Mouse (Mus musculus): ENCODE measurements around the gene Rchy1. TPM values are rescaled to one million over a fixed set of nuclear protein-coding genes. Genes with fewer than 3 reads are reported as not detected.

Gene Rchy1
- total RNA-seq (2012; rRNA removed) (24.4 and 32.4 TPM in 2 replicates), total RNA-seq (2014; rRNA removed) (33.1 and 34.1 TPM in 2 replicates), polyA plus RNA-seq (2012; ENCODE audit: insufficient read length, low read depth) (24.8 and 28.2 TPM in 2 replicates)

DNA sequence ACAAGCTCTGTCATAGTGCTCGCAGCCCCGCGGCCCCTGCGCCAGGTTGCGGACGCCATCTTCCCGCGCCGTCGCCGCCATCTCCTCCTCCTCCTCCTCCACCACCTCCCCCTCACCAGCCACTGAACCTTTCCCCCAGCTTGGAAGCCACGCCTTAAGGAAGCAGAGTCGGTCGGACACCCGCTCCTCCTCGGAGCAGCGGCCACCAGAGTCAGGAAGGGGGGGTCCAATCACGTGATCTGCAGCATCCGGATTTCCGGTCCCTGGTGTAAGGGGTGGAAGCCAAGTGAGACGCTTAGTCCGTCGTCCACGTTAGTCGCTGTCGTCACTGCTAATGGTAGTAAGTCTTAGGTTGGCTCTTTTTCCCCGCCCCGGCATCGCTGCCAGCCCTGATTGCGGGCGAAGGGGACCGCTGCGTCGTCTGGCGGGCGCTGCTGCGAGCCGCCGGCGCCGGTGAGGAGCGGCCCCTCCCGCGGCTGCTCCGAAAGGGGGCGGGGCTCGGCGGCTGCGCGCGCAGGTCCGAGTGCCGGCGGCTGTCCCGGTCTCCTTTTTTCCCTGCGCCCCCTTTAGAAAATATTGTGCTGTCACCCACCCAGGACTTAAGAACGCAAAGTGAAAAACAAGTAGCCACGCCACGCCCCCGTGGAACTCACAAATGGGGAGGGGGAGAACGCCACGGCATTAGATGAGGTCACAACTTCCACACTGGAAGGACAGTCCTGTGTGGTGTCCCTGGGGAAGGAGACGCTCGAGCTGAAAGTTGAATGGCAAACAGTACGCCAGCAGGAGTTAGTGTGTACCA is at the start of gene Rchy1:
Gene Rchy1, minus strand, starts transcription at position 430 of the 802 bp plus-strand sequence.
- Histone ChIP-seq H3K9me3 (replicated peaks; ENCODE audit: low read length) (no peaks in the 10 kb centered on the region), H3K27ac (ENCODE audit: insufficient read depth, low read depth) (peak within 1 kb of the TSS; percentile 99), H3K4me3 (replicated peaks in 1 of 3; ENCODE audit: low read depth in 2 of 3, low read length in 2 of 3, poor library complexity in 1 of 3) (peak within 1 kb of the TSS; percentile 68 to 99 (median 97)), H3K4me1 (ENCODE audit: control insufficient read depth in 1 of 2, insufficient read depth in 2 of 2) (peaks cover 7 to 32% of the 10 kb centered on the region in 2 experiments; a peak in 3 of 4 replicates), H3K79me2 (replicated peaks; ENCODE audit: control insufficient read depth, extremely low read depth, insufficient read depth, poor library complexity, severe bottlenecking) (peaks cover 17% of the 10 kb centered on the region), H3K27me3 (replicated peaks) (no peaks in the 10 kb centered on the region), H3K4me2 (ENCODE audit: insufficient read depth, low read depth, poor library complexity, severe bottlenecking) (peak within 1 kb of the TSS; percentile 88), H3K36me3 (replicated peaks in 1 of 2; ENCODE audit: control insufficient read depth in 1 of 2, insufficient read depth in 1 of 2, low read length in 1 of 2) (peaks cover 5 to 16% of the 10 kb centered on the region in 2 experiments), H3K9ac (ENCODE audit: insufficient read depth, low read depth) (peak within 1 kb of the TSS; percentile 91)
- DNase-seq (ENCODE audit: extremely low read depth): peak; percentile 90
- no peak; the same call in 1 of the 2 replicates for TF ChIP-seq SMC3 (IDR thresholded peaks at IDR 0.05; ENCODE audit: low read depth, low read length)
- TF ChIP-seq NELFE (IDR thresholded peaks at IDR 0.05; ENCODE audit: low read depth, low read length): peak; percentile 47
- TF ChIP-seq GABPA (IDR thresholded peaks at IDR 0.05; ENCODE audit: insufficient replicate concordance, low read depth, low read length): no peak
- peak; percentile 57; the same call in 1 of the 2 replicates for TF ChIP-seq SIN3A (IDR thresholded peaks at IDR 0.05; ENCODE audit: low read length)
- TF ChIP-seq POLR2A (IDR thresholded peaks at IDR 0.05; ENCODE audit: low read depth, low read length): peak; percentile 79
- TF ChIP-seq ELF1 (IDR thresholded peaks at IDR 0.05; ENCODE audit: low read depth, low read length): peak; percentile 90
- peak; percentile 91 for TF ChIP-seq USF2 (conservative IDR thresholded peaks at IDR 0.05; ENCODE audit: low read depth, low read length)
- no peak for TF ChIP-seq MAFK (IDR thresholded peaks at IDR 0.05; ENCODE audit: insufficient replicate concordance, low read length)
- no peak for TF ChIP-seq ZNF384 (IDR thresholded peaks at IDR 0.05; ENCODE audit: low read depth, low read length)
- peak; percentile 49; the same call in 1 of the 2 replicates for TF ChIP-seq MXI1 (IDR thresholded peaks at IDR 0.05; ENCODE audit: low read depth, low read length)
- TF ChIP-seq POLR2AphosphoS2 (IDR thresholded peaks at IDR 0.05; ENCODE audit: low read depth, low read length): no peak
- peak; percentile 11; the same call in 1 of the 2 replicates for TF ChIP-seq TBP (conservative IDR thresholded peaks at IDR 0.05; ENCODE audit: low read depth, low read length)
- TF ChIP-seq MAZ (IDR thresholded peaks at IDR 0.05; ENCODE audit: low read depth, low read length): peak; percentile 89
- TF ChIP-seq NRF1 (IDR thresholded peaks at IDR 0.05; ENCODE audit: low read depth, low read length): peak; percentile 85
- peak; percentile 79 for TF ChIP-seq HCFC1 (IDR thresholded peaks at IDR 0.05; ENCODE audit: low read depth, low read length)
- TF ChIP-seq TCF12 (IDR thresholded peaks at IDR 0.05; ENCODE audit: low read depth, low read length): peak; percentile 40
- peak; percentile 41; the same call in 1 of the 2 replicates for TF ChIP-seq EP300 (IDR thresholded peaks at IDR 0.05; ENCODE audit: low read length)
- peak in 1 of 2 experiments; percentile 21; a peak in 1 of 4 replicates for TF ChIP-seq CTCF (conservative IDR thresholded peaks at IDR 0.05 in 1 of 2, IDR thresholded peaks at IDR 0.05 in 1 of 2; ENCODE audit: low read depth in 2 of 2, low read length in 2 of 2)
- 0 out of 2 replicates have a peak, but pooled peaks have one; percentile 27 for TF ChIP-seq MYC (IDR thresholded peaks at IDR 0.05; ENCODE audit: low read depth, low read length)
- peak; percentile 94 for TF ChIP-seq USF1 (IDR thresholded peaks at IDR 0.05; ENCODE audit: low read depth, low read length)
- TF ChIP-seq ZMIZ1 (IDR thresholded peaks at IDR 0.05; ENCODE audit: low read depth, low read length): peak; percentile 75
- TF ChIP-seq CHD2 (IDR thresholded peaks at IDR 0.05; ENCODE audit: low read length): no peak
- TF ChIP-seq MEF2A (IDR thresholded peaks at IDR 0.05; ENCODE audit: borderline replicate concordance, low read depth, low read length): peak; percentile 5; the same call in 1 of the 2 replicates
- no peak for TF ChIP-seq PAX5 (IDR thresholded peaks at IDR 0.05; ENCODE audit: low read length)
- 0 out of 2 replicates have a peak, but pooled peaks have one; percentile 3 for TF ChIP-seq JUN (IDR thresholded peaks at IDR 0.05; ENCODE audit: insufficient read depth, low read depth, low read length)
- TF ChIP-seq RCOR1 (conservative IDR thresholded peaks at IDR 0.05; ENCODE audit: low read depth, low read length): 0 out of 2 replicates have a peak, but pooled peaks have one; percentile 64
- TF ChIP-seq IRF4 (IDR thresholded peaks at IDR 0.05; ENCODE audit: low read depth, low read length): peak; percentile 24
- no peak for TF ChIP-seq UBTF (IDR thresholded peaks at IDR 0.05; ENCODE audit: low read depth, low read length)
- TF ChIP-seq KAT2A (IDR thresholded peaks at IDR 0.05; ENCODE audit: insufficient replicate concordance, low read length): 0 out of 2 replicates have a peak, but pooled peaks have one; percentile 40
- TF ChIP-seq ETS1 (conservative IDR thresholded peaks at IDR 0.05; ENCODE audit: low read depth, low read length): peak; percentile 29
- peak; percentile 98 for TF ChIP-seq BHLHE40 (IDR thresholded peaks at IDR 0.05; ENCODE audit: low read depth, low read length)
- peak; percentile 72 for TF ChIP-seq MAX (IDR thresholded peaks at IDR 0.05; ENCODE audit: low read length)
- in situ Hi-C loops (cut with MboI; ENCODE audit: low pct_ligation_motif_present, low pct_unique_long_range_greater_than_20kb, low sequenced_read_pairs) (no loop called here), dilution Hi-C loops (cut with MboI; ENCODE audit: extremely low pct_ligation_motif_present, extremely low pct_unique_long_range_greater_than_20kb, low sequenced_read_pairs) (no loop called here)
